In genomic region chr2:120124096-120124495, GRCm38 (mm10) we compare ENCODE assay signal across 15 mouse cellular contexts. TPM values are rescaled to one million over a fixed set of nuclear protein-coding genes. Genes with fewer than 3 reads are reported as not detected.
DNase-seq lines count a peak whose midpoint lies in the region; ATAC-seq lines count a peak whose summit lies in the region.
"Had no signal": no experiment of that assay in that cellular context is flagged by ENCODE, and none has a peak within 500 bp of the region (broad histone marks: within the 10 kb centered on the region; RNA-seq: fewer than 3 reads in every experiment).

No protein-coding gene starts in this region.

- no peaks in the 10 kb centered on the region for H3K36me3 ChIP-seq in limb, embryonic 13.5 days
- peaks cover 2% of the 10 kb centered on the region; the same call in 1 of the 2 replicates for H3K36me3 ChIP-seq in hindbrain, embryonic 16.5 days (ENCODE audit: control insufficient read depth, insufficient read depth, low read length)
- H3K36me3 ChIP-seq: midbrain, embryonic 12.5 days had no signal

- no peak overlapping the region for H3K9ac ChIP-seq in limb, embryonic 13.5 days
- no peak overlapping the region for H3K9ac ChIP-seq in hindbrain, embryonic 16.5 days (ENCODE audit: low read depth, low read length)
- H3K9ac ChIP-seq: liver, embryonic 15.5 days; midbrain, embryonic 12.5 days had no signal

- DNase-seq in heart, adult 11 months, result peak; percentile 87
- DNase-seq in heart, adult 8-10 months (ENCODE audit: low spot score), result no peak
- DNase-seq in left cerebral cortex, postnatal 25 days (ENCODE audit: low spot score in 2 of 2), result peak; percentile 12 to 56
- no peak for DNase-seq in left cerebral cortex, adult 11 months (ENCODE audit: low spot score)
- DNase-seq in brain, adult 2 months (ENCODE audit: low read depth, low spot score), result peak; percentile 79
- DNase-seq in layer of hippocampus, postnatal 36 days, result no peak
- DNase-seq: adrenal gland, postnatal 36 days; gastrocnemius, postnatal 25 days; layer of hippocampus, adult 9-11 months had no signal

- no peak overlapping the region for H3K4me3 ChIP-seq in limb, embryonic 13.5 days
- H3K4me3 ChIP-seq in hindbrain, embryonic 16.5 days (ENCODE audit: low read length), result no peak overlapping the region
- H3K4me3 ChIP-seq: forebrain, embryonic 10.5 days; liver, embryonic 15.5 days; midbrain, embryonic 12.5 days had no signal

- H3K27me3 ChIP-seq in limb, embryonic 13.5 days, result no peaks in the 10 kb centered on the region
- H3K27me3 ChIP-seq in hindbrain, embryonic 16.5 days (replicated peaks; ENCODE audit: control insufficient read depth, insufficient read depth, low read length), result no peaks in the 10 kb centered on the region
- H3K27me3 ChIP-seq: liver, embryonic 15.5 days; midbrain, embryonic 12.5 days had no signal

- intact Hi-C loops in left cerebral cortex, postnatal 25 days (cut with DNase I), result no loop called here

- H3K27ac ChIP-seq in limb, embryonic 13.5 days, result no peak overlapping the region
- H3K27ac ChIP-seq in hindbrain, embryonic 16.5 days (ENCODE audit: low read depth, low read length), result no peak overlapping the region
- H3K27ac ChIP-seq: forebrain, embryonic 10.5 days; liver, embryonic 15.5 days; midbrain, embryonic 12.5 days had no signal

- H3K9me3 ChIP-seq in limb, embryonic 13.5 days, result no peaks in the 10 kb centered on the region
- no peaks in the 10 kb centered on the region for H3K9me3 ChIP-seq in hindbrain, embryonic 16.5 days (ENCODE audit: control insufficient read depth, low read length)
- H3K9me3 ChIP-seq: forebrain, embryonic 10.5 days; liver, embryonic 15.5 days; midbrain, embryonic 12.5 days had no signal

- WGBS in limb, embryonic 13.5 days, result 29% methylated on average over 1 of the region's 1 CpGs
- 53% methylated on average over 1 of the region's 1 CpGs for WGBS in hindbrain, embryonic 16.5 days

- H3K4me1 ChIP-seq in limb, embryonic 13.5 days, result peaks cover 24% of the 10 kb centered on the region
- no peaks in the 10 kb centered on the region for H3K4me1 ChIP-seq in hindbrain, embryonic 16.5 days (ENCODE audit: control insufficient read depth, insufficient read depth, low read depth, low read length)
- H3K4me1 ChIP-seq: midbrain, embryonic 12.5 days had no signal

- peak; percentile 40; the same call in 1 of the 2 replicates for ATAC-seq in limb, embryonic 13.5 days (ENCODE audit: low FRiP score, low read depth)
- ATAC-seq in hindbrain, embryonic 16.5 days, result no peak
- ATAC-seq: CD4-positive, CD25-positive, alpha-beta regulatory T cell, adult 4 months had no signal

- H3K4me2 ChIP-seq in limb, embryonic 13.5 days (replicated peaks), result no peak overlapping the region
- no peak overlapping the region for H3K4me2 ChIP-seq in hindbrain, embryonic 16.5 days (ENCODE audit: low read length)
- H3K4me2 ChIP-seq: liver, embryonic 15.5 days; midbrain, embryonic 12.5 days had no signal

RNA-seq across cellular contexts. Expression of gene Ehd4, which starts 30.3 kb away (rescaled TPM):
- 100 to 1,000 TPM; 312 to 410 (median 362) TPM for total RNA-seq in heart, adult 8-10 months (2022)
- total RNA-seq in left cerebral cortex, postnatal 25 days (2021), result 10 to 100 TPM; 13.2 to 18.8 TPM
- 40.4 and 47.4 TPM in 2 replicates for polyA plus RNA-seq in limb, embryonic 13.5 days (2015; fragmentation: Nextera tagmentation; extraction: Ambion mirVana)
- polyA plus RNA-seq in hindbrain, embryonic 16.5 days (2015; fragmentation: Nextera tagmentation; extraction: Ambion mirVana), result 19.2 and 20.7 TPM in 2 replicates
- 1 to 10 TPM; 7.6 to 7.7 TPM for total RNA-seq in layer of hippocampus, postnatal 36 days (2021)

Comparison
In these comparisons a context has a peak if more than half of its experiments do, and no peak if none do; other contexts are left out.
1. DNase-seq: peak in heart, adult 11 months (single experiment), left cerebral cortex, postnatal 25 days (2 of 2) and brain, adult 2 months (single experiment); none in heart, adult 8-10 months (single experiment), left cerebral cortex, adult 11 months (single experiment) and layer of hippocampus, postnatal 36 days (0 of 2).
2. RNA of gene Ehd4, which starts 30.3 kb away (total RNA-seq): 312 to 410 TPM in heart, adult 8-10 months; 13.2 to 18.8 TPM in left cerebral cortex, postnatal 25 days and 7.6 to 7.7 TPM in layer of hippocampus, postnatal 36 days; every median in the first group is over 10 times any median in the second.